Mouse (Mus musculus): ENCODE measurements around the gene Ddx27.

GRCm38 (mm10) chr2:166974177-166974872, 40.7 kb upstream of the Ddx27 start:
- no peak for TF ChIP-seq POLR2A (IDR thresholded peaks at IDR 0.05; ENCODE audit: extremely low read depth, insufficient read depth, low read length)
- TF ChIP-seq CTCF (IDR thresholded peaks at IDR 0.05; ENCODE audit: low read depth, low read length) = no peak

Measured in liver, adult 2 months (tissue).